Mouse (Mus musculus): Measurements from ENCODE around the gene Rbm20.

DNA sequence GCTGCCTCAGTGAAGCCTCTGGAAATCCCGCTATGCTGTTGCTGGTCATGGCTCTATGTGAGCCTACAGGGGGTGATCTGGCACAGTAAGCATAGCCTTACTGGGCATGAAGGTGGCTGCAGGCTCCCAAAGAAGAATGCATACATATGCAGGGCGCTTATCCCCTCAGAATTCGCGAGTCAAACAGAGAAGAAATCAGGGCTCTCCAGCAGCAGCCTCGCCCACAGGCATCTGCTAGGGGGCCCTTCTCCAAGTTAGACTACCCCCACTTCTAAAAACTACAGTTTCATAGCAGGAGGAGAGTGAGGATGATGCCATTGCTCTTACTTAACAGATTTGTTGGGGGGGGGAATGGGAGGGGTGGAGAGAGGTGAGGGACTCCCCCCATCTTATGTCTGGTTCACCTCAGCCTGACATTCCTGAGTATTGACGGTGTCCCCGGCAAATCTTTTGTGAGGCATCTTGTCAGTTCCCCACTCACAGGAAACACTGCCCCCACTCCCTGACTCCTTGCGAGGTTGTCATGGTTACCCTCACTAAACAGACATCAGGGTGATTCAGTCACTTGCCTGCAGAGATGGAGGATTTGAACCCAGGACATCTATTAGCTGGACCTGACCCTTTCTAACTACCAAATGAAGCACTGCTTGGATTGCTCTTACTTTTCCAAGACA lies 185.6 kb downstream of the Rbm20 start:
- TF ChIP-seq POLR2A (IDR thresholded peaks at IDR 0.05; ENCODE audit: low read depth, low read length) (no peak), CTCF (IDR thresholded peaks at IDR 0.05; ENCODE audit: extremely low read depth, insufficient read depth, insufficient read length, insufficient replicate concordance) (no peak)
